Mouse (Mus musculus): Measurements from ENCODE around the gene Cttnbp2nl. TPM values are rescaled to one million over a fixed set of nuclear protein-coding genes. Genes with fewer than 3 reads are reported as not detected.

Cttnbp2nl gene
- total and polyA plus RNA-seq, 2 experiments from 2014 or later = 34.1 to 45.7 TPM

DNA sequence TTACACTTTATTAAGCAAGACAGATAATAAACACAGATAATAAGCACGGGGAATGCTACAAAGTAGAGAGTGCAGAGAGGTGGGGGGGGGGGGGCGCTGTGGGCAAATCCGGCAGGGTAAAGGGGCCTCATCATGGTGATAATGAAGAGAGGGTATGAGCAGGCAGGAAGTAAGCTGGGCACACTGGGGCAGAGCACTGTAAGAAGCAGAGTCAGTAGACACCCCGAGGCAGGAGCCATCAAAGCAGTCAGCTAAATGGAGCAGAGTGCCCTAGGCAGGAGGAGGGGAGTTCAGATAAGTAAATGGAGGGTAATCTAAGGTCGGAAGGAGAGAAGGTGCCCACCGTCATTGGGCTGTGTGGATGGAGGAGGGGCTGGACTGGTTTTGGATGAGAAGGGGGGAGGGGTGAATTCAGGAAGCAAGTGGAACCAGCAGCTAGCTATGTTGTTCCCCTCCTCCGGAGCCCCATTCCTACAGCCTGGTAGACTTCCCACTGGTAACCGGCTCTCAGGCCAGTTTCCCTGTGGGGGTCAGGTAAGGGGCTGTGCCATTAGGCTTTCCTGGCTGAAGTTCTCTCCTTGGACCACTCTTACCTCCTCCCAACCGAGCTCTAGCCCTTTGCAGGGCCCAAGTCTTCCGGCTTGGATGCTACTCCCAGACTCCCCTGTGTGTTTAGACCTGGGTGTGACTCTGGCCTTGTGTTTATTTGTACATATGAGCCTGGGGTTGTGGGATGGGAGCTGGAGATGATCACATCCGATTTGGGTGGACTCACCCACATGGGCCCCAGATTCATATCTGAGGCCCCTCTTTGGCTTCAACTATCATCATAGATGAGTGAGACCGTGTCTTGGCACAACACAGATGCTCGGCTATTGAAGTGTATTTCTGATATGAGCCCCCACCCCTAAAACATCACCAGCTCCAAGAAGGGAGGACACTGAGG, 89.3 kb downstream of the Cttnbp2nl start:
- H3K4me1 ChIP-seq (ENCODE audit: insufficient read depth, low read length) = 0 out of 2 replicates have a peak, but pooled peaks cover 3% of the 10 kb centered on the region
- H3K36me3 ChIP-seq (ENCODE audit: insufficient read depth, low read length) = no peaks in the 10 kb centered on the region
- no peak for DNase-seq (ENCODE audit: low spot score)
- H3K4me2 ChIP-seq (ENCODE audit: low read depth, low read length, poor library complexity, severe bottlenecking) = no peak overlapping the region
- ATAC-seq (ENCODE audit: low FRiP score) = no peak
- WGBS = 34% methylated on average over 12 of the region's 13 CpGs
- no peak for TF ChIP-seq CTCF (IDR thresholded peaks at IDR 0.05)
- H3K27ac ChIP-seq (ENCODE audit: low read depth, low read length) = no peak overlapping the region
- no peak overlapping the region for H3K4me3 ChIP-seq (ENCODE audit: low read depth, low read length)
- no peaks in the 10 kb centered on the region for H3K9me3 ChIP-seq (ENCODE audit: low read length)
- H3K9ac ChIP-seq (replicated peaks; ENCODE audit: low read length, poor library complexity, severe bottlenecking) = no peak overlapping the region
- peaks cover 33% of the 10 kb centered on the region for H3K27me3 ChIP-seq (ENCODE audit: insufficient read depth, low read length)

DNA sequence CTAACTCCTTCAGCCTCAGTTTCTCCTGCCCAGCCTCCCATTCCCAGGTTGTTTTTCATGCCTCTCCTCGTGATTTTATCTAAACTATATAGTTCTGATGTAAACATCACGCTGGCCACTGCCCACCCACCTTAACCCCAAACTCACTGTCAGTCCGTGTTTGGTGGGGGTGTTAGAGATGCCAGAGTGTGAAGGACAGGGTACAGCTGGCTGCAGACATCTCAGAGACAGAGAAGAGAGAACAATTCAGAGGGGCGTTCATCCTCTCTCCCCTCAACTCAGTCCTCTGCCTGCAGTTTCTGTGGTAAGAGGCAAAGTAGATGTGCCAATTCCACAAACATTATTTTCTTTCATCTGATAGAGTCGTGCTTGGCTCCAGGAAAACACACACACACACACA, 90.1 kb downstream of the Cttnbp2nl start:
- ATAC-seq (ENCODE audit: low FRiP score) = no peak
- 5% methylated on average over 5 of the region's 5 CpGs for WGBS
- H3K4me3 ChIP-seq (ENCODE audit: low read depth, low read length) = no peak overlapping the region

DNA sequence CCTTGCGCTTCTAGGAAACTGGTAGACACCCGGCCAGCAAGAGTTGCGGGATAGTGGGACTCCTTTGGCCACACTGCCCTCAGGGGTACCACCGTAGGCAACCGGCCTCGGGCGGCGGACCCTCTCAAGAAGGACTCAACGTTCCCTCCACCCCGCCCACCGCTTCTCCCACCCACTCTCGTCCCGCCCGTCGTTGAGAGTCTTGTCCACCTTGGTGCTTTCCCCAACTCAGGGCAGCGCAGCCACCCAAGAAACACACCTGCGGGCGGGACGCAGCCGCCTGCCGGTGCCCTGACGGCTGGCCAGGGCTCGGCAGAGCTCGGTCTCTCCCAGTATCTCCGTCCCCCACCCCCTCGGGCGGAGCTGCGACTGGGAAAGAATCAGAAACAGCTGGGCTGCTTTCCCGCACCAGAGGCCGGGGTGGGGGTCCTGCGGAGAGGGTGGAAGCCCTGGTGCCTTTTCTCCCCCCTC, 90.8 kb downstream of the Cttnbp2nl start:
- WGBS = 1% methylated on average over 24 of the region's 31 CpGs
- Histone ChIP-seq H3K4me2 (ENCODE audit: low read depth, low read length, poor library complexity, severe bottlenecking) (peak overlapping the region; percentile 57), H3K27me3 (ENCODE audit: insufficient read depth, low read length) (peaks cover 37% of the 10 kb centered on the region), H3K4me3 (ENCODE audit: low read depth, low read length) (peak overlapping the region; percentile 51), H3K4me1 (ENCODE audit: insufficient read depth, low read length) (0 out of 2 replicates have a peak, but pooled peaks cover 3% of the 10 kb centered on the region), H3K27ac (ENCODE audit: low read depth, low read length) (no peak overlapping the region), H3K9me3 (ENCODE audit: low read length) (no peaks in the 10 kb centered on the region), H3K36me3 (ENCODE audit: insufficient read depth, low read length) (no peaks in the 10 kb centered on the region), H3K9ac (replicated peaks; ENCODE audit: low read length, poor library complexity, severe bottlenecking) (0 out of 2 replicates have a peak overlapping the region, but pooled peaks have one; percentile 44)
- DNase-seq (ENCODE audit: low spot score) (no peak), ATAC-seq (ENCODE audit: low FRiP score) (peak; percentile 9; the same call in 1 of the 2 replicates)
- TF ChIP-seq CTCF (IDR thresholded peaks at IDR 0.05) = no peak

More for the DNA sequence above, 90.1 kb downstream of the Cttnbp2nl start:
- no peak for TF ChIP-seq CTCF (IDR thresholded peaks at IDR 0.05)
- Histone ChIP-seq H3K27ac (ENCODE audit: low read depth, low read length) (no peak overlapping the region), H3K9me3 (ENCODE audit: low read length) (no peaks in the 10 kb centered on the region), H3K4me1 (ENCODE audit: insufficient read depth, low read length) (0 out of 2 replicates have a peak, but pooled peaks cover 3% of the 10 kb centered on the region), H3K36me3 (ENCODE audit: insufficient read depth, low read length) (no peaks in the 10 kb centered on the region), H3K4me2 (ENCODE audit: low read depth, low read length, poor library complexity, severe bottlenecking) (no peak overlapping the region), H3K27me3 (ENCODE audit: insufficient read depth, low read length) (peaks cover 37% of the 10 kb centered on the region), H3K9ac (replicated peaks; ENCODE audit: low read length, poor library complexity, severe bottlenecking) (no peak overlapping the region)
- no peak for DNase-seq (ENCODE audit: low spot score)

DNA sequence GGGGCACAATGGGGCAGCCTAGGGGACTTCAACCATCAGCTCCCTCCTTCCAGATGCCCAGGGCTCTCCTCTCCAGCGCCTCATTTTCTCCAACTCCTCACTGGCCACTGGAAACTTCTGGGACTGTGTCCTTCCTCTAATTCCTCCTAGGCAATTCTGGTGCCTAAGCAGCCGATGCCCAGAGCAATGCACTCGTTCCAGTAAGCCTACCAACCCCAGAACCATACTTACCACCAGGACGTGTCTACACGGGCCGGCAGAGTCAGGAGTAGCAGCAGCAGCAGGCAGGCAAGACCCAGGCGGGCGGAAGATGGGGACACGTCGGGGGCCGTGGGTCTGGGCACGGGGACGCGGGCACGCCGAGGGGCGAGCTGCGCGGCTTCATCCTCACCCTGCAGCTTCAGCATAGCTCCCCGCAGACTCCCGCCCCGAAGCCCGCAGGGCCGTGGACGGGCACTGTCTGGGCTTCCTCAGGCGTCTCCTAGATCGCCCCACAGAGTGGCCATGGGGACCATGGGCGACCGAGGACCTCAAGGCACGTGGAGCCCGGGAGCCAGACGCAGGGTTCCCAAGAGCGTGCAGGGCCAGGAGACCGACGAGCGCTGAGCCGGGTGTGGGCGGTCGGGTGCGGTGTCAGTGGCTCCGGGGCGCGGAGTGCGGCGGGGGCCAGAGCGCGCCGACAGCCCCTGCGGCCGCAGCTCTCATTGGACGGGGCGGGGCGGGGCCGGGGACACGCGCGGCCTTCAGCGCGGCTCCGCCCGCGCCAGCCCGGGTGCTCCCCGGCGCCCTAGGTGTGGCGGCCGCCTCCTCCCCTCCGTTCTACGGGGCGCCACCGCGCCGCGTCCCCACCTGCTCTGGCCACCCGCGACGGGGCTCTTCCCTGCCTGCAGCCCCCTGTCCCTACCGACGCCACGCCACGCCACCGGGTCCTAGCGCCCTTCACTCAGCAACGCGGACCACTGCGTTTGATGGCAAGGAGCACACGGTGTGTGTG, 91.6 kb downstream of the Cttnbp2nl start, which contains the start of gene Wnt2b:
Wnt2b (minus strand) TSS at position 856 of the 994 bp plus-strand sequence.
- Histone ChIP-seq H3K9ac (replicated peaks; ENCODE audit: low read length, poor library complexity, severe bottlenecking) (peak within 1 kb of the TSS; percentile 44), H3K36me3 (ENCODE audit: insufficient read depth, low read length) (no peaks in the 10 kb centered on the region), H3K4me3 (ENCODE audit: low read depth, low read length) (peak within 1 kb of the TSS; percentile 51), H3K27ac (ENCODE audit: low read depth, low read length) (no peak within 1 kb of the TSS), H3K9me3 (ENCODE audit: low read length) (no peaks in the 10 kb centered on the region), H3K27me3 (ENCODE audit: insufficient read depth, low read length) (peaks cover 37% of the 10 kb centered on the region), H3K4me1 (ENCODE audit: insufficient read depth, low read length) (0 out of 2 replicates have a peak, but pooled peaks cover 3% of the 10 kb centered on the region), H3K4me2 (ENCODE audit: low read depth, low read length, poor library complexity, severe bottlenecking) (peak within 1 kb of the TSS; percentile 57)
- under 1% methylated on average over 65 of the region's 87 CpGs for WGBS
- DNase-seq (ENCODE audit: low spot score) = no peak
- peak; percentile 62 for ATAC-seq (ENCODE audit: low FRiP score)
- TF ChIP-seq CTCF (IDR thresholded peaks at IDR 0.05) = no peak
